Mouse (Mus musculus): ENCODE measurements around the gene Sgpp1. TPM values are rescaled to one million over a fixed set of nuclear protein-coding genes. Genes with fewer than 3 reads are reported as not detected.

The Sgpp1 gene
- polyA plus RNA-seq (2017; shearing (Covaris generic)), result 121 TPM

GRCm38 (mm10) chr12:75735246-75736200 is at the start of gene Sgpp1:
Sgpp1 (minus strand) TSS chr12:75735729.

GRCm38 (mm10) chr12:75669258-75670106 is 66.0 kb downstream of the Sgpp1 start, which contains the start of gene Wdr89:
Wdr89 (minus strand) TSS chr12:75669537.

Other genes starting within 250 kb of the Sgpp1 start
- 65.9 TPM for gene Ppp2r5e, start 139.5 kb downstream of the Sgpp1 start, polyA plus RNA-seq (2017; shearing (Covaris generic))
- gene Wdr89, start 66.2 kb downstream of the Sgpp1 start, polyA plus RNA-seq (2017; shearing (Covaris generic)), result 8.6 TPM
- 15.1 TPM for gene Syne2, start 82.4 kb upstream of the Sgpp1 start, polyA plus RNA-seq (2017; shearing (Covaris generic))